Mouse (Mus musculus): ENCODE measurements around the gene Sgsh. TPM values are rescaled to one million over a fixed set of nuclear protein-coding genes. Genes with fewer than 3 reads are reported as not detected.

Gene Sgsh
- polyA plus RNA-seq, 1 experiment, result 8.8 TPM

GRCm38 (mm10) chr11:119339637-119340036 lies 15.7 kb downstream of the Sgsh start:
- TF ChIP-seq CTCF (IDR thresholded peaks at IDR 0.05; ENCODE audit: borderline replicate concordance, insufficient read depth, low read depth, low read length), result peak; percentile 63
- no peak for TF ChIP-seq POLR2A (IDR thresholded peaks at IDR 0.05; ENCODE audit: borderline replicate concordance, insufficient read depth, low read length)
- H3K4me3 ChIP-seq (replicated peaks; ENCODE audit: insufficient read depth, low read depth, low read length), result no peak overlapping the region
- no peaks in the 10 kb centered on the region for H3K4me1 ChIP-seq (ENCODE audit: control insufficient read depth, insufficient read depth, low read length)
- no peaks in the 10 kb centered on the region for H3K27me3 ChIP-seq (ENCODE audit: control insufficient read depth, insufficient read depth, low read length)
- 6% methylated on average over 5 of the region's 5 CpGs for WGBS
- peak; percentile 62 to 71 for DNase-seq
- H3K27ac ChIP-seq (ENCODE audit: insufficient read depth, low read length), result no peak overlapping the region

- no peak overlapping the region for H3K27ac ChIP-seq (ENCODE audit: insufficient read depth, low read length)
- H3K27me3 ChIP-seq (ENCODE audit: control insufficient read depth, insufficient read depth, low read length), result no peaks in the 10 kb centered on the region
- WGBS, result 50% methylated on average over 5 of the region's 5 CpGs
- no peak for DNase-seq
- H3K4me1 ChIP-seq (ENCODE audit: control insufficient read depth, insufficient read depth, low read length), result no peaks in the 10 kb centered on the region
- H3K4me3 ChIP-seq (replicated peaks; ENCODE audit: insufficient read depth, low read depth, low read length), result no peak overlapping the region
- TF ChIP-seq POLR2A (IDR thresholded peaks at IDR 0.05; ENCODE audit: borderline replicate concordance, insufficient read depth, low read length), result no peak
- no peak for TF ChIP-seq CTCF (IDR thresholded peaks at IDR 0.05; ENCODE audit: borderline replicate concordance, insufficient read depth, low read depth, low read length)
Observed at GRCm38 (mm10) chr11:119339179-119339578, 16.2 kb downstream of the Sgsh start.

GRCm38 (mm10) chr11:119338271-119339059 lies 16.9 kb downstream of the Sgsh start:
- Histone ChIP-seq H3K4me3 (replicated peaks; ENCODE audit: insufficient read depth, low read depth, low read length) (no peak overlapping the region), H3K27ac (ENCODE audit: insufficient read depth, low read length) (no peak overlapping the region), H3K4me1 (ENCODE audit: control insufficient read depth, insufficient read depth, low read length) (no peaks in the 10 kb centered on the region), H3K27me3 (ENCODE audit: control insufficient read depth, insufficient read depth, low read length) (no peaks in the 10 kb centered on the region)
- no peak for DNase-seq
- TF ChIP-seq POLR2A (IDR thresholded peaks at IDR 0.05; ENCODE audit: borderline replicate concordance, insufficient read depth, low read length) (no peak), CTCF (IDR thresholded peaks at IDR 0.05; ENCODE audit: borderline replicate concordance, insufficient read depth, low read depth, low read length) (no peak)
- 36% methylated on average over 10 of the region's 10 CpGs for WGBS

GRCm38 (mm10) chr11:119331970-119332369 lies 23.4 kb downstream of the Sgsh start:
- no peaks in the 10 kb centered on the region for H3K27me3 ChIP-seq (ENCODE audit: control insufficient read depth, insufficient read depth, low read length)
- DNase-seq, result no peak
- no peak overlapping the region for H3K4me3 ChIP-seq (replicated peaks; ENCODE audit: insufficient read depth, low read depth, low read length)
- TF ChIP-seq CTCF (IDR thresholded peaks at IDR 0.05; ENCODE audit: borderline replicate concordance, insufficient read depth, low read depth, low read length) (no peak), POLR2A (IDR thresholded peaks at IDR 0.05; ENCODE audit: borderline replicate concordance, insufficient read depth, low read length) (no peak)
- WGBS, result 56% methylated on average over 3 of the region's 3 CpGs
- no peak overlapping the region for H3K27ac ChIP-seq (ENCODE audit: insufficient read depth, low read length)
- no peaks in the 10 kb centered on the region for H3K4me1 ChIP-seq (ENCODE audit: control insufficient read depth, insufficient read depth, low read length)

GRCm38 (mm10) chr11:119330592-119330991 lies 24.7 kb downstream of the Sgsh start:
- no peaks in the 10 kb centered on the region for H3K27me3 ChIP-seq (ENCODE audit: control insufficient read depth, insufficient read depth, low read length)
- no peak overlapping the region for H3K4me3 ChIP-seq (replicated peaks; ENCODE audit: insufficient read depth, low read depth, low read length)
- H3K27ac ChIP-seq (ENCODE audit: insufficient read depth, low read length), result no peak overlapping the region
- no peak for DNase-seq
- WGBS, result 65% methylated on average over 4 of the region's 4 CpGs
- no peaks in the 10 kb centered on the region for H3K4me1 ChIP-seq (ENCODE audit: control insufficient read depth, insufficient read depth, low read length)
- TF ChIP-seq CTCF (IDR thresholded peaks at IDR 0.05; ENCODE audit: borderline replicate concordance, insufficient read depth, low read depth, low read length) (no peak), POLR2A (IDR thresholded peaks at IDR 0.05; ENCODE audit: borderline replicate concordance, insufficient read depth, low read length) (no peak)

GRCm38 (mm10) chr11:119325068-119325467 lies 30.3 kb downstream of the Sgsh start:
- TF ChIP-seq CTCF (IDR thresholded peaks at IDR 0.05; ENCODE audit: borderline replicate concordance, insufficient read depth, low read depth, low read length) (no peak), POLR2A (IDR thresholded peaks at IDR 0.05; ENCODE audit: borderline replicate concordance, insufficient read depth, low read length) (no peak)
- DNase-seq, result no peak
- no peaks in the 10 kb centered on the region for H3K27me3 ChIP-seq (ENCODE audit: control insufficient read depth, insufficient read depth, low read length)
- WGBS, result 76% methylated on average over 1 of the region's 1 CpGs
- H3K27ac ChIP-seq (ENCODE audit: insufficient read depth, low read length), result no peak overlapping the region
- H3K4me3 ChIP-seq (replicated peaks; ENCODE audit: insufficient read depth, low read depth, low read length), result no peak overlapping the region
- no peaks in the 10 kb centered on the region for H3K4me1 ChIP-seq (ENCODE audit: control insufficient read depth, insufficient read depth, low read length)

- no peak overlapping the region for H3K27ac ChIP-seq (ENCODE audit: insufficient read depth, low read length)
- DNase-seq, result peak; percentile 43 to 44
- no peak overlapping the region for H3K4me3 ChIP-seq (replicated peaks; ENCODE audit: insufficient read depth, low read depth, low read length)
- TF ChIP-seq POLR2A (IDR thresholded peaks at IDR 0.05; ENCODE audit: borderline replicate concordance, insufficient read depth, low read length) (no peak), CTCF (IDR thresholded peaks at IDR 0.05; ENCODE audit: borderline replicate concordance, insufficient read depth, low read depth, low read length) (no peak)
- no peaks in the 10 kb centered on the region for H3K4me1 ChIP-seq (ENCODE audit: control insufficient read depth, insufficient read depth, low read length)
- 23% methylated on average over 13 of the region's 13 CpGs for WGBS
- H3K27me3 ChIP-seq (ENCODE audit: control insufficient read depth, insufficient read depth, low read length), result no peaks in the 10 kb centered on the region
Observed at GRCm38 (mm10) chr11:119322521-119322920, 32.8 kb downstream of the Sgsh start.

GRCm38 (mm10) chr11:119316720-119317119 lies 38.6 kb downstream of the Sgsh start:
- H3K4me3 ChIP-seq (replicated peaks; ENCODE audit: insufficient read depth, low read depth, low read length), result no peak overlapping the region
- H3K27ac ChIP-seq (ENCODE audit: insufficient read depth, low read length), result no peak overlapping the region
- WGBS, result 81% methylated on average over 4 of the region's 4 CpGs
- H3K27me3 ChIP-seq (ENCODE audit: control insufficient read depth, insufficient read depth, low read length), result no peaks in the 10 kb centered on the region
- no peaks in the 10 kb centered on the region for H3K4me1 ChIP-seq (ENCODE audit: control insufficient read depth, insufficient read depth, low read length)
- DNase-seq, result no peak
- TF ChIP-seq CTCF (IDR thresholded peaks at IDR 0.05; ENCODE audit: borderline replicate concordance, insufficient read depth, low read depth, low read length), result no peak
- TF ChIP-seq POLR2A (IDR thresholded peaks at IDR 0.05; ENCODE audit: borderline replicate concordance, insufficient read depth, low read length), result no peak
